ENCODE assay signal across 22 mouse cellular contexts in the genomic region with DNA sequence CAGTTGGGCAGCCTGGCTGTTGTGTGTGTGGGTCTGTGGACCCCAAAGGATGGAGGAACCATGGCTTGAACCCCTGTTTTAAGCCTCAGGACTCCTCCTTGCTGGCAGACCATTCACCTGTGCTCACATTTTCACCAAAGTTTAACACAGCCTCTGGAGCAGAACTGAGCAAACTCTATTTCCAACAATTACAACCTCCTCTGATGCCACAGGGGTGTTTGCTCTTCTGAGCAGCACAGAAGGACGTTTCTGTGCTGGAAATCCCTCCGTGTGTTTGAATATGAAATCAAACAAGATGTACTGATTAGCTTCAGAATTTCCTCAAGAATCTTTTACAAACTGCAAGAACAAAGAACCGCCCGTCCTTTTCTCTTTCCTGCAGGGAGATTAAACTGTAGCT. TPM values are rescaled to one million over a fixed set of nuclear protein-coding genes. Genes with fewer than 3 reads are reported as not detected.
"Had no signal": no experiment of that assay in that cellular context is flagged by ENCODE, and none has a peak within 500 bp of the region (broad histone marks: within the 10 kb centered on the region; RNA-seq: fewer than 3 reads in every experiment).

No protein-coding gene starts in this region.

- H3K27me3 ChIP-seq: limb, embryonic 12.5 days; limb, embryonic 15.5 days; midbrain, embryonic 12.5 days; midbrain, embryonic 15.5 days; neural tube, embryonic 12.5 days; neural tube, embryonic 15.5 days had no signal

- H3K9ac ChIP-seq: limb, embryonic 12.5 days; limb, embryonic 15.5 days; liver, embryonic 14.5 days; liver, postnatal 0 days; midbrain, embryonic 12.5 days; midbrain, embryonic 15.5 days; neural tube, embryonic 12.5 days; neural tube, embryonic 15.5 days had no signal

- H3K4me2 ChIP-seq: limb, embryonic 12.5 days; limb, embryonic 15.5 days; liver, embryonic 11.5 days; midbrain, embryonic 12.5 days; midbrain, embryonic 15.5 days; neural tube, embryonic 12.5 days; neural tube, embryonic 15.5 days had no signal

- H3K36me3 ChIP-seq: limb, embryonic 12.5 days; limb, embryonic 15.5 days; midbrain, embryonic 12.5 days; midbrain, embryonic 15.5 days; neural tube, embryonic 12.5 days; neural tube, embryonic 15.5 days had no signal

- H3K27ac ChIP-seq: limb, embryonic 12.5 days; limb, embryonic 15.5 days; liver, embryonic 14.5 days; macrophage; midbrain, embryonic 12.5 days; midbrain, embryonic 15.5 days; neural tube, embryonic 12.5 days; neural tube, embryonic 15.5 days had no signal

- H3K9me3 ChIP-seq: limb, embryonic 12.5 days; limb, embryonic 15.5 days; midbrain, embryonic 12.5 days; midbrain, embryonic 15.5 days; neural tube, embryonic 12.5 days; neural tube, embryonic 15.5 days had no signal

- ATAC-seq: intestine, postnatal 0 days; liver, postnatal 0 days; lung, postnatal 0 days; midbrain, embryonic 15.5 days had no signal

- H3K4me1 ChIP-seq: limb, embryonic 12.5 days; limb, embryonic 15.5 days; midbrain, embryonic 12.5 days; midbrain, embryonic 15.5 days; neural tube, embryonic 12.5 days; neural tube, embryonic 15.5 days had no signal

- H3K4me3 ChIP-seq: limb, embryonic 12.5 days; limb, embryonic 15.5 days; midbrain, embryonic 12.5 days; midbrain, embryonic 15.5 days; neural tube, embryonic 12.5 days; neural tube, embryonic 15.5 days had no signal

- DNase-seq: kidney, postnatal 14 days; kidney, postnatal 4 days; left cerebral cortex, postnatal 4 days; liver, postnatal 0 days; right cerebral cortex, adult 18-20 months; right cerebral cortex, postnatal 14 days; right cerebral cortex, postnatal 4 days; spleen, adult 18-20 months; thymus, adult 2 months; thymus, postnatal 14 days had no signal

RNA-seq across cellular contexts. Expression of a gene that starts 5.9 kb away (rescaled TPM):
- polyA plus RNA-seq: testis, adult 2 months had no signal
